11 mouse cellular contexts compared by ENCODE assay signal in genomic region chr5:111423011-111423410, GRCm38 (mm10). TPM values are rescaled to one million over a fixed set of nuclear protein-coding genes. Genes with fewer than 3 reads are reported as not detected.
DNase-seq lines count a peak whose midpoint lies in the region; ATAC-seq lines count a peak whose summit lies in the region.
"Had no signal": no experiment of that assay in that cellular context is flagged by ENCODE, and none has a peak within 500 bp of the region (broad histone marks: within the 10 kb centered on the region; RNA-seq: fewer than 3 reads in every experiment).

No protein-coding gene starts in this region.

- intact Hi-C loops in left cerebral cortex, postnatal 4 days (cut with DNase I): no loop called here
- intact Hi-C loops in left cerebral cortex, postnatal 10 days (cut with DNase I): loop anchor here (5.0 to 10.0 kb wide), 4 partner anchors 94 to 329 kb away; no protein-coding TSS in a partner anchor
- intact Hi-C loops in gastrocnemius, postnatal 14 days (cut with DNase I; ENCODE audit: low total_unique reads): no loop called here

- H3K9ac ChIP-seq in forebrain, embryonic 11.5 days (ENCODE audit: low read length): peak overlapping the region; percentile 99
- H3K9ac ChIP-seq in hindbrain, embryonic 16.5 days (ENCODE audit: low read depth, low read length): peak overlapping the region; percentile 91
- H3K9ac ChIP-seq in neural tube, embryonic 13.5 days: peak overlapping the region; percentile 97

- peak overlapping the region; percentile 98 for H3K4me2 ChIP-seq in forebrain, embryonic 11.5 days (ENCODE audit: low read depth, low read length, severe bottlenecking)
- peak overlapping the region; percentile 67 for H3K4me2 ChIP-seq in hindbrain, embryonic 16.5 days (ENCODE audit: low read length)
- peak overlapping the region; percentile 95 for H3K4me2 ChIP-seq in neural tube, embryonic 13.5 days

- 53% methylated on average over 10 of the region's 10 CpGs for WGBS in forebrain, embryonic 11.5 days
- 16% methylated on average over 10 of the region's 10 CpGs for WGBS in hindbrain, embryonic 16.5 days
- WGBS in neural tube, embryonic 13.5 days: 35% methylated on average over 10 of the region's 10 CpGs

- H3K36me3 ChIP-seq in forebrain, embryonic 11.5 days (ENCODE audit: control insufficient read depth, insufficient read depth, low read length): peaks cover 9% of the 10 kb centered on the region
- 0 out of 2 replicates have a peak, but pooled peaks cover 2% of the 10 kb centered on the region for H3K36me3 ChIP-seq in hindbrain, embryonic 16.5 days (ENCODE audit: control insufficient read depth, insufficient read depth, low read length)
- 0 out of 2 replicates have a peak, but pooled peaks cover 12% of the 10 kb centered on the region for H3K36me3 ChIP-seq in neural tube, embryonic 13.5 days

- H3K27ac ChIP-seq in forebrain, embryonic 11.5 days (ENCODE audit: low read depth, low read length): peak overlapping the region; percentile 59
- peak overlapping the region; percentile 74 for H3K27ac ChIP-seq in hindbrain, embryonic 16.5 days (ENCODE audit: low read depth, low read length)
- peak overlapping the region; percentile 61 for H3K27ac ChIP-seq in neural tube, embryonic 13.5 days (replicated peaks)

- H3K27me3 ChIP-seq in forebrain, embryonic 11.5 days (ENCODE audit: control insufficient read depth, insufficient read depth, low read length): no peaks in the 10 kb centered on the region
- no peaks in the 10 kb centered on the region for H3K27me3 ChIP-seq in hindbrain, embryonic 16.5 days (replicated peaks; ENCODE audit: control insufficient read depth, insufficient read depth, low read length)
- peaks cover 8% of the 10 kb centered on the region; the same call in 1 of the 2 replicates for H3K27me3 ChIP-seq in neural tube, embryonic 13.5 days

- no peaks in the 10 kb centered on the region for H3K9me3 ChIP-seq in forebrain, embryonic 11.5 days (ENCODE audit: control insufficient read depth, low read length)
- no peaks in the 10 kb centered on the region for H3K9me3 ChIP-seq in hindbrain, embryonic 16.5 days (ENCODE audit: control insufficient read depth, low read length)
- H3K9me3 ChIP-seq in neural tube, embryonic 13.5 days: no peaks in the 10 kb centered on the region

- peak; percentile 46 for DNase-seq in left cerebral cortex, postnatal 4 days
- DNase-seq in left cerebral cortex, postnatal 10 days (ENCODE audit: extremely low spot score in 1 of 2, low spot score in 2 of 2): no peak
- no peak for DNase-seq in forebrain, embryonic 11.5 days (ENCODE audit: low spot score)
- DNase-seq in cerebellum, adult 9-10 months: no peak
- no peak for DNase-seq in gastrocnemius, postnatal 14 days
- DNase-seq: adrenal gland, postnatal 14 days had no signal

- peaks cover 52% of the 10 kb centered on the region for H3K4me1 ChIP-seq in forebrain, embryonic 11.5 days (replicated peaks; ENCODE audit: control insufficient read depth, insufficient read depth, low read length)
- peaks cover 58% of the 10 kb centered on the region for H3K4me1 ChIP-seq in hindbrain, embryonic 16.5 days (ENCODE audit: control insufficient read depth, insufficient read depth, low read depth, low read length)
- H3K4me1 ChIP-seq in neural tube, embryonic 13.5 days (replicated peaks): peaks cover 100% of the 10 kb centered on the region

- peak overlapping the region; percentile 97 for H3K4me3 ChIP-seq in forebrain, embryonic 11.5 days (ENCODE audit: low read depth, low read length)
- H3K4me3 ChIP-seq in hindbrain, embryonic 16.5 days (ENCODE audit: low read length): peak overlapping the region; percentile 91
- H3K4me3 ChIP-seq in neural tube, embryonic 13.5 days: peak overlapping the region; percentile 87
- H3K4me3 ChIP-seq: erythroblast, embryonic 14.5 days; myocyte had no signal

- no peak for ATAC-seq in forebrain, embryonic 11.5 days (replicated peaks; ENCODE audit: low FRiP score)
- 0 out of 2 replicates have a peak, but pooled peaks have one; percentile 38 for ATAC-seq in hindbrain, embryonic 16.5 days
- ATAC-seq in neural tube, embryonic 13.5 days (ENCODE audit: low read depth): no peak
- no peak for ATAC-seq in erythroid progenitor cell, adult 5-6 weeks (replicated peaks; ENCODE audit: low FRiP score, poor library complexity, severe bottlenecking)

RNA-seq across cellular contexts. Expression of gene Mn1, which starts 5.8 kb away (rescaled TPM):
- 100 to 1,000 TPM; 129 to 135 TPM for total RNA-seq in left cerebral cortex, postnatal 4 days (2021)
- total RNA-seq in left cerebral cortex, postnatal 10 days (2021): 10 to 100 TPM; 63.5 to 70.7 TPM
- polyA plus RNA-seq in forebrain, embryonic 11.5 days (2014; fragmentation: Nextera tagmentation; extraction: Ambion mirVana): 50.9 and 51.9 TPM in 2 replicates
- 22.3 and 35.8 TPM in 2 replicates for polyA plus RNA-seq in hindbrain, embryonic 16.5 days (2015; fragmentation: Nextera tagmentation; extraction: Ambion mirVana)
- polyA plus RNA-seq in neural tube, embryonic 13.5 days (2015; fragmentation: Nextera tagmentation; extraction: Ambion mirVana): 22.3 and 23.5 TPM in 2 replicates
- total RNA-seq in erythroid progenitor cell, adult 5-6 weeks (2015; ENCODE audit: low replicate concordance): 0.36 TPM in 1 of 2 replicates, not detected in the other
- total RNA-seq in erythroid progenitor cell, adult 5-6 weeks (2017; ENCODE audit: low replicate concordance): 0.13 TPM in 1 of 2 replicates, not detected in the other
- 10 to 100 TPM; 33.8 to 58.1 TPM for total RNA-seq in gastrocnemius, postnatal 14 days (2021)

Comparison
In these comparisons a context has a peak if more than half of its experiments do, and no peak if none do; other contexts are left out.
1. RNA of gene Mn1, which starts 5.8 kb away (total RNA-seq): 129 to 135 TPM in left cerebral cortex, postnatal 4 days, 63.5 to 70.7 TPM in left cerebral cortex, postnatal 10 days and 33.8 to 58.1 TPM in gastrocnemius, postnatal 14 days; 0.13 to 0.36 TPM in erythroid progenitor cell, adult 5-6 weeks; every median in the first group is over 10 times any median in the second.
2. Peak in every context shown above with its lines, with median percentiles within 50 percentile points of each other: H3K27ac ChIP-seq, H3K4me2 ChIP-seq, H3K4me3 ChIP-seq and H3K9ac ChIP-seq.